Mouse (Mus musculus): ENCODE measurements around the gene Med18. TPM values are rescaled to one million over a fixed set of nuclear protein-coding genes. Genes with fewer than 3 reads are reported as not detected.
A peak's percentile ranks its signal among the peaks of the same experiment; 100 is the strongest.

Med18 gene
- polyA plus RNA-seq (2014; fragmentation: Nextera tagmentation; extraction: Ambion mirVana): 20.0 and 20.1 TPM in 2 replicates

DNA sequence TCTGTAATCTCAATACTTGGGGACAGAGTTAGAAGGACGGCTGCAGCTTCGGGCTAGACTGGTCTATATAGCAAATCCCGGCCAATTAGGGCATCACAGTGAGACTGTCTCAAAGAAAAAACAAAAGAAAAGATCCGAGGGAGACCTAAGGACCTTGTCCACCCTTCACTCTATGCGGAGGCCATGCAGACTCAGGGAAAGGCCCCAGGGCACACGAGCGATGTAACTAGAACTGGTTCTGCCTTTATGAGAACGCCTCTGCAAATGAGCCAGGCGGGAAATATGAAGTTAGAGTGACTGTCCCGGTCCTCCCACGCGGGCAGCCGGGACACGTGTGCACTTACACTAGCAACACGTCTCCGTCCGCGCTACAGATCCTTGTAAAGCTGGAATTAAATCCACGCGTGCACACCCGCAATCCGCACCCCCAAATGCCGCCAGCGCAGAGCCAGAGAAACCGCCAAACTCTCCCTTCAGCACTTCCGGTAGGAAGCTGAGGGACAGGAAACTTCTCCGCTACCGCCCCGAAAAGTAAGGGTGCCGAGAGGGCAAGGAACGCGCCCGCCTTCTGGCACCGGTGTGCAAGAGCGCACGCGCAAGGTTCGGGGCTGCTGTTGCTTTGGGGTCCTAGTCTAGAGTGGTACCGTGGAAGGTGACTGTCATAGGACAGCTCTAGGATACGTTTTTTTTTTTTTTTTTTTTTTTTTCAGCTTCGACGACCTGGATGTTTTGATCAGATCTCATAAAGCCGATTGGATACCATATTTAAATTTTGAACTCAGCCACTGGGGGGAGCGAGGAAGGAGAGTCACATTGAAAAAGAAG lies at the start of gene Med18:
TSS of gene Med18 (minus strand) at position 492 of the 825 bp plus-strand sequence.
- WGBS: under 1% methylated on average over 44 of the region's 44 CpGs
- ATAC-seq (ENCODE audit: insufficient read depth): peak; percentile 95

GRCm38 (mm10) chr4:132512080-132512479 lies 48.4 kb upstream of the Med18 start:
- Histone ChIP-seq H3K9ac (no peak overlapping the region), H3K4me1 (ENCODE audit: insufficient read depth) (peaks cover 9% of the 10 kb centered on the region)
- TF ChIP-seq CTCF (IDR thresholded peaks at IDR 0.05; ENCODE audit: low read depth): no peak

More for the DNA sequence above, at the start of gene Med18:
- peak within 1 kb of the TSS; percentile 80 for H3K4me3 ChIP-seq (ENCODE audit: low read depth, low read length)
- H3K36me3 ChIP-seq (ENCODE audit: insufficient read depth): peaks cover 28% of the 10 kb centered on the region
- H3K9ac ChIP-seq: peak within 1 kb of the TSS; percentile 81
- no peaks in the 10 kb centered on the region for H3K27me3 ChIP-seq (ENCODE audit: insufficient read depth, low read length)
- peak; percentile 60 for TF ChIP-seq CTCF (IDR thresholded peaks at IDR 0.05; ENCODE audit: low read depth)
- peaks cover 5% of the 10 kb centered on the region; the same call in 1 of the 2 replicates for H3K4me1 ChIP-seq (ENCODE audit: insufficient read depth)
- peak; percentile 98 for DNase-seq
- H3K27ac ChIP-seq (ENCODE audit: low read depth): peak within 1 kb of the TSS; percentile 72
- peak within 1 kb of the TSS; percentile 79 for H3K4me2 ChIP-seq
- no peaks in the 10 kb centered on the region for H3K9me3 ChIP-seq (ENCODE audit: low read depth, low read length)

DNA sequence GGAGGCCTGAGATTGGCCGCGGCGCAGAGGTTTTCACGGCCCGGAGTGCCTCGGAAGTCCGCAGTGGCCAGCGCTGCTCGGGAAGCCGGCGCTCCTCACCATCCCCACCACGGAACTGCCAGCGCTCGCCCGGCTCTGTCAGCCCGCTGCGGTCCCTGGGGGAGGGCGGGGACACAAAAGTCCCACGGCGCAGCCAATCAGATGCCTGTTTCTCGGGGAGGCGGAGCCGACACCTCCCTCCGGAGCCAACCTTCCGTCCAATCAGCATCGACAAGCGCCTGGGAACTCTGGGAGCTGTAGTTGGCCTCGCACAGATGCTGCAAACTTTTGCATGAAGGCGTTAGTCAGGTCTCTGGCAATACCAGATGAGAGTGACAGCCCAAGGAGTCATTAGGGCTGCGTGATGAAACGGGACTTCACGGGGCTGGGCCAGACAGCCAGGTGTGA lies 46.7 kb upstream of the Med18 start, which contains the start of gene Sesn2:
TSS of gene Sesn2 (minus strand) at position 150 of the 447 bp plus-strand sequence.
- peaks cover 9% of the 10 kb centered on the region for H3K4me1 ChIP-seq (ENCODE audit: insufficient read depth)

More at GRCm38 (mm10) chr4:132512080-132512479, 48.4 kb upstream of the Med18 start:
- no peaks in the 10 kb centered on the region for H3K36me3 ChIP-seq (ENCODE audit: insufficient read depth)
- no peaks in the 10 kb centered on the region for H3K27me3 ChIP-seq (ENCODE audit: insufficient read depth, low read length)
- WGBS: 57% methylated on average over 3 of the region's 3 CpGs
- DNase-seq: no peak
- no peak overlapping the region for H3K4me3 ChIP-seq (ENCODE audit: low read depth, low read length)
- no peaks in the 10 kb centered on the region for H3K9me3 ChIP-seq (ENCODE audit: low read depth, low read length)
- ATAC-seq (ENCODE audit: insufficient read depth): no peak
- H3K27ac ChIP-seq (ENCODE audit: low read depth): no peak overlapping the region
- H3K4me2 ChIP-seq: no peak overlapping the region

GRCm38 (mm10) chr4:132509621-132510296 lies 46.0 kb upstream of the Med18 start:
- Histone ChIP-seq H3K27ac (ENCODE audit: low read depth) (peak overlapping the region; percentile 91), H3K9me3 (ENCODE audit: low read depth, low read length) (no peaks in the 10 kb centered on the region), H3K36me3 (ENCODE audit: insufficient read depth) (no peaks in the 10 kb centered on the region), H3K4me1 (ENCODE audit: insufficient read depth) (peaks cover 9% of the 10 kb centered on the region), H3K4me2 (peak overlapping the region; percentile 90), H3K9ac (peak overlapping the region; percentile 74), H3K27me3 (ENCODE audit: insufficient read depth, low read length) (no peaks in the 10 kb centered on the region), H3K4me3 (ENCODE audit: low read depth, low read length) (peak overlapping the region; percentile 82)
- no peak for TF ChIP-seq CTCF (IDR thresholded peaks at IDR 0.05; ENCODE audit: low read depth)
- DNase-seq (peak; percentile 93), ATAC-seq (ENCODE audit: insufficient read depth) (peak; percentile 85)
- WGBS: under 1% methylated on average over 52 of the region's 52 CpGs

More for the DNA sequence above, 46.7 kb upstream of the Med18 start, which contains the start of gene Sesn2:
- Histone ChIP-seq H3K27me3 (ENCODE audit: insufficient read depth, low read length) (no peaks in the 10 kb centered on the region), H3K4me2 (peak within 1 kb of the TSS; percentile 90), H3K9me3 (ENCODE audit: low read depth, low read length) (no peaks in the 10 kb centered on the region), H3K9ac (peak within 1 kb of the TSS; percentile 74), H3K27ac (ENCODE audit: low read depth) (peak within 1 kb of the TSS; percentile 91), H3K4me3 (ENCODE audit: low read depth, low read length) (peak within 1 kb of the TSS; percentile 82), H3K36me3 (ENCODE audit: insufficient read depth) (no peaks in the 10 kb centered on the region)
- under 1% methylated on average over 32 of the region's 32 CpGs for WGBS
- DNase-seq: peak; percentile 99
- TF ChIP-seq CTCF (IDR thresholded peaks at IDR 0.05; ENCODE audit: low read depth): no peak
- peak; percentile 90 for ATAC-seq (ENCODE audit: insufficient read depth)

GRCm38 (mm10) chr4:132507210-132507609 lies 43.5 kb upstream of the Med18 start:
- no peak for DNase-seq
- Histone ChIP-seq H3K36me3 (ENCODE audit: insufficient read depth) (no peaks in the 10 kb centered on the region), H3K9me3 (ENCODE audit: low read depth, low read length) (no peaks in the 10 kb centered on the region), H3K4me2 (peak overlapping the region; percentile 16), H3K4me1 (ENCODE audit: insufficient read depth) (peaks cover 5% of the 10 kb centered on the region), H3K4me3 (ENCODE audit: low read depth, low read length) (no peak overlapping the region), H3K27me3 (ENCODE audit: insufficient read depth, low read length) (no peaks in the 10 kb centered on the region), H3K27ac (ENCODE audit: low read depth) (no peak overlapping the region), H3K9ac (no peak overlapping the region; the same call in 1 of the 2 replicates)
- TF ChIP-seq CTCF (IDR thresholded peaks at IDR 0.05; ENCODE audit: low read depth): no peak
- WGBS: 45% methylated on average over 2 of the region's 2 CpGs
- ATAC-seq (ENCODE audit: insufficient read depth): no peak

GRCm38 (mm10) chr4:132506250-132506649 lies 42.5 kb upstream of the Med18 start:
- WGBS: 75% methylated on average over 6 of the region's 6 CpGs
- no peak overlapping the region for H3K27ac ChIP-seq (ENCODE audit: low read depth)
- H3K4me1 ChIP-seq (ENCODE audit: insufficient read depth): peaks cover 5% of the 10 kb centered on the region

More at GRCm38 (mm10) chr4:132506250-132506649, 42.5 kb upstream of the Med18 start:
- H3K4me3 ChIP-seq (ENCODE audit: low read depth, low read length): no peak overlapping the region
- H3K27me3 ChIP-seq (ENCODE audit: insufficient read depth, low read length): no peaks in the 10 kb centered on the region
- ATAC-seq (ENCODE audit: insufficient read depth): no peak
- no peaks in the 10 kb centered on the region for H3K9me3 ChIP-seq (ENCODE audit: low read depth, low read length)
- H3K9ac ChIP-seq: no peak overlapping the region
- no peak for TF ChIP-seq CTCF (IDR thresholded peaks at IDR 0.05; ENCODE audit: low read depth)
- no peak for DNase-seq
- no peaks in the 10 kb centered on the region for H3K36me3 ChIP-seq (ENCODE audit: insufficient read depth)
- no peak overlapping the region for H3K4me2 ChIP-seq

Data from lung, embryonic 14.5 days (tissue).